Mouse (Mus musculus) liver, embryonic 13.5 days (tissue): ENCODE data around the gene Apod. TPM values are rescaled to one million over a fixed set of nuclear protein-coding genes. Genes with fewer than 3 reads are reported as not detected.
"Not testable (repeated sequence)": the region's sequence is repeated elsewhere in the genome, so short reads cannot be mapped to it uniquely, and the experiment has no call there.

Source experiments
- ATAC-seq: fragments of 200-750 bp; cut with Nextera tagmentation; 2 replicates; pipeline ENCODE4 v1.8.0; 2017; ENCODE audit warnings: low read depth, mild to moderate bottlenecking, moderate number of reproducible peaks, moderate library complexity
- DNase-seq: peaks from one replicate; pipeline ENCODE4 v3.0.0; 2022
- H3K27ac ChIP-seq: fragments of 300-500 bp; sonication (generic); 2 replicates; pipeline ENCODE4 v1.5.1; 2015; ENCODE audit warnings: moderate library complexity, mild to moderate bottlenecking, inconsistent platforms
- H3K27me3 ChIP-seq: fragments of 300-500 bp; sonication (generic); 2 replicates; pipeline ENCODE4 v1.6.1; 2015; ENCODE audit warnings: mild to moderate bottlenecking, inconsistent platforms
- H3K36me3 ChIP-seq: fragments of 300-500 bp; sonication (generic); 2 replicates; pipeline ENCODE4 v1.6.1; 2015; ENCODE audit warnings: mild to moderate bottlenecking, inconsistent platforms
- H3K4me1 ChIP-seq: fragments of 300-500 bp; sonication (generic); replicated peaks from 2 replicates; pipeline ENCODE4 v1.6.1; 2015; ENCODE audit warnings: inconsistent platforms
- H3K4me2 ChIP-seq: fragments of 300-500 bp; sonication (generic); 2 replicates; pipeline ENCODE4 v1.6.1; 2015; ENCODE audit warnings: inconsistent platforms, mild to moderate bottlenecking, moderate library complexity
- H3K4me3 ChIP-seq: fragments of 300-500 bp; sonication (generic); replicated peaks from 2 replicates; pipeline ENCODE4 v1.5.1; 2015; ENCODE audit warnings: mild to moderate bottlenecking, inconsistent platforms
- H3K9ac ChIP-seq: fragments of 300-500 bp; sonication (generic); 2 replicates; pipeline ENCODE4 v1.6.1; 2015; ENCODE audit warnings: mild to moderate bottlenecking, inconsistent platforms
- H3K9me3 ChIP-seq: fragments of 300-500 bp; sonication (generic); replicated peaks from 2 replicates; pipeline ENCODE4 v1.6.1; 2016; ENCODE audit warnings: inconsistent platforms
- WGBS: fragments of 180-500 bp; shearing (Covaris S2); methylation state at CpG from one replicate; pipeline ENCODE4 v1.1.7; 2015; ENCODE audit not compliant: insufficient replicate concordance; 5-methylcytosine and 5-hydroxymethylcytosine counted together
- polyA plus RNA-seq: library from polyadenylated mRNA; unstranded; fragments of >200 nt; fragmentation: Nextera tagmentation; extraction: Ambion mirVana; gene quantifications from 2 replicates; pipeline ENCODE4 v1.2.1, GENCODE M21; 2015

The Apod gene
- polyA plus RNA-seq, 1 experiment from 2014 or later: 0.14 TPM

GRCm38 (mm10) chr16:31321501-31321900, 6.9 kb upstream of the Apod start:
- 62% methylated on average over 4 of the region's 4 CpGs for WGBS
- DNase-seq (no peak), ATAC-seq (no peak)
- Histone ChIP-seq H3K4me3 (no peak overlapping the region), H3K9me3 (no peaks in the 10 kb centered on the region), H3K9ac (no peak overlapping the region), H3K27ac (no peak overlapping the region), H3K4me1 (no peaks in the 10 kb centered on the region), H3K4me2 (no peak overlapping the region), H3K36me3 (no peaks in the 10 kb centered on the region), H3K27me3 (no peaks in the 10 kb centered on the region)

GRCm38 (mm10) chr16:31320954-31321353, 6.3 kb upstream of the Apod start:
- DNase-seq (no peak), ATAC-seq (no peak)
- H3K9me3 ChIP-seq: no peaks in the 10 kb centered on the region
- H3K36me3 ChIP-seq: no peaks in the 10 kb centered on the region
- no peak overlapping the region for H3K4me2 ChIP-seq
- H3K4me1 ChIP-seq: no peaks in the 10 kb centered on the region
- no peak overlapping the region for H3K27ac ChIP-seq
- WGBS: 69% methylated on average over 7 of the region's 7 CpGs
- no peak overlapping the region for H3K9ac ChIP-seq
- no peak overlapping the region for H3K4me3 ChIP-seq
- H3K27me3 ChIP-seq: no peaks in the 10 kb centered on the region

- ATAC-seq, H3K27ac ChIP-seq, H3K27me3 ChIP-seq, H3K4me2 ChIP-seq, DNase-seq, H3K4me1 ChIP-seq, H3K36me3 ChIP-seq, H3K9ac ChIP-seq, H3K4me3 ChIP-seq, H3K9me3 ChIP-seq: not testable (repeated sequence)
- 37% methylated on average over 3 of the region's 3 CpGs for WGBS
Observed at GRCm38 (mm10) chr16:31319723-31320122, 5.1 kb upstream of the Apod start.

- DNase-seq (no peak), ATAC-seq (no peak)
- H3K27me3 ChIP-seq: no peaks in the 10 kb centered on the region
- H3K9ac ChIP-seq: no peak overlapping the region
- H3K4me1 ChIP-seq: no peaks in the 10 kb centered on the region
- no peaks in the 10 kb centered on the region for H3K36me3 ChIP-seq
- 63% methylated on average over 4 of the region's 4 CpGs for WGBS
- no peak overlapping the region for H3K4me3 ChIP-seq
- no peaks in the 10 kb centered on the region for H3K9me3 ChIP-seq
- H3K27ac ChIP-seq: no peak overlapping the region
- H3K4me2 ChIP-seq: no peak overlapping the region
Observed at GRCm38 (mm10) chr16:31319316-31319715, 4.7 kb upstream of the Apod start.

GRCm38 (mm10) chr16:31318418-31318817, 3.8 kb upstream of the Apod start:
- no peaks in the 10 kb centered on the region for H3K36me3 ChIP-seq
- H3K4me3 ChIP-seq: no peak overlapping the region
- no peaks in the 10 kb centered on the region for H3K4me1 ChIP-seq
- H3K27ac ChIP-seq: no peak overlapping the region
- H3K27me3 ChIP-seq: no peaks in the 10 kb centered on the region
- H3K4me2 ChIP-seq: no peak overlapping the region
- 26% methylated on average over 2 of the region's 2 CpGs for WGBS
- no peaks in the 10 kb centered on the region for H3K9me3 ChIP-seq
- no peak for ATAC-seq
- H3K9ac ChIP-seq: no peak overlapping the region
- no peak for DNase-seq

GRCm38 (mm10) chr16:31316246-31317143, 1.9 kb upstream of the Apod start:
- H3K9ac ChIP-seq, H3K27ac ChIP-seq, H3K4me2 ChIP-seq, H3K4me1 ChIP-seq, H3K9me3 ChIP-seq, H3K4me3 ChIP-seq, H3K36me3 ChIP-seq, H3K27me3 ChIP-seq, ATAC-seq, DNase-seq: not testable (repeated sequence)
- 39% methylated on average over 12 of the region's 12 CpGs for WGBS

- H3K9me3 ChIP-seq: no peaks in the 10 kb centered on the region
- H3K27ac ChIP-seq: no peak overlapping the region
- no peak overlapping the region for H3K4me3 ChIP-seq
- H3K9ac ChIP-seq: no peak overlapping the region
- H3K4me1 ChIP-seq: no peaks in the 10 kb centered on the region
- no peaks in the 10 kb centered on the region for H3K27me3 ChIP-seq
- ATAC-seq (no peak), DNase-seq (no peak)
- WGBS: 68% methylated on average over 4 of the region's 4 CpGs
- H3K36me3 ChIP-seq: no peaks in the 10 kb centered on the region
- no peak overlapping the region for H3K4me2 ChIP-seq
Observed at GRCm38 (mm10) chr16:31315294-31315693, 686 bp upstream of the Apod start.

- H3K4me3 ChIP-seq: no peak overlapping the region
- WGBS: 55% methylated on average over 2 of the region's 2 CpGs
- H3K27ac ChIP-seq: no peak overlapping the region
- no peak overlapping the region for H3K9ac ChIP-seq
- H3K4me1 ChIP-seq: no peaks in the 10 kb centered on the region
- no peaks in the 10 kb centered on the region for H3K36me3 ChIP-seq
- no peaks in the 10 kb centered on the region for H3K27me3 ChIP-seq
- DNase-seq: no peak
- no peaks in the 10 kb centered on the region for H3K9me3 ChIP-seq
- H3K4me2 ChIP-seq: no peak overlapping the region
- ATAC-seq: no peak
Observed at GRCm38 (mm10) chr16:31313611-31314010, 997 bp downstream of the Apod start.

- Histone ChIP-seq H3K4me3 (no peak overlapping the region), H3K9ac (no peak overlapping the region), H3K4me1 (no peaks in the 10 kb centered on the region), H3K4me2 (no peak overlapping the region), H3K27ac (no peak overlapping the region), H3K9me3 (no peaks in the 10 kb centered on the region), H3K36me3 (no peaks in the 10 kb centered on the region), H3K27me3 (no peaks in the 10 kb centered on the region)
- DNase-seq (no peak), ATAC-seq (no peak)
- 60% methylated on average over 3 of the region's 3 CpGs for WGBS
Observed at GRCm38 (mm10) chr16:31312296-31312695, 2.3 kb downstream of the Apod start.

GRCm38 (mm10) chr16:31305199-31305919, 9.2 kb downstream of the Apod start:
- no peak for ATAC-seq

GRCm38 (mm10) chr16:31303276-31303675, 11.3 kb downstream of the Apod start:
- H3K4me1 ChIP-seq: no peaks in the 10 kb centered on the region
- no peaks in the 10 kb centered on the region for H3K27me3 ChIP-seq
- H3K36me3 ChIP-seq: no peaks in the 10 kb centered on the region
- no peak for DNase-seq
- ATAC-seq: no peak
- H3K9ac ChIP-seq: no peak overlapping the region
- H3K27ac ChIP-seq: no peak overlapping the region
- WGBS: 59% methylated on average over 10 of the region's 10 CpGs
- no peak overlapping the region for H3K4me2 ChIP-seq
- H3K9me3 ChIP-seq: no peaks in the 10 kb centered on the region
- H3K4me3 ChIP-seq: no peak overlapping the region

More at GRCm38 (mm10) chr16:31305199-31305919, 9.2 kb downstream of the Apod start:
- Histone ChIP-seq H3K9ac (no peak overlapping the region), H3K4me2 (no peak overlapping the region), H3K9me3 (no peaks in the 10 kb centered on the region), H3K36me3 (no peaks in the 10 kb centered on the region), H3K27ac (no peak overlapping the region), H3K27me3 (no peaks in the 10 kb centered on the region), H3K4me3 (no peak overlapping the region), H3K4me1 (no peaks in the 10 kb centered on the region)
- WGBS: 62% methylated on average over 5 of the region's 5 CpGs
- DNase-seq: no peak
